Mouse (Mus musculus): ENCODE results near the gene Arhgap21. TPM values are rescaled to one million over a fixed set of nuclear protein-coding genes. Genes with fewer than 3 reads are reported as not detected.

The Arhgap21 gene
- polyA plus RNA-seq, 1 experiment from 2014 or later: 27.4 TPM

DNA sequence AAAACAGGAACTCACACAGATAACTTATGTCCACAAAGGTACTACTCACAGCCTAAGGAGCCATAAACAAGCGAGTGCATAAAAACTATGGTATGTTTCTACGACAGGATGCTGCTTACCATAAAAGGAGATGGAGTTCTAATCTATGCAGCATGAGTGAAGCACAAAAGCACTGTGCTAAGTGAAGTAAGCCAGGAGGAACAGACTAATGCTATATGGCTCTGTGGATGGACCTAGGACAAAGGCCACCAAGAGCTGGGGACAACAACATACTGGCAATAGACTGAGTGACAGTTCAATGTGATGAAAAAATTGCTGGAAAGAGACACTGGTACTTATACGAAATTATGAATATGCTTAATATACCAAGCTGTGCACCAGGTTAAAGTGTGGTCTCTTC, 19.5 kb downstream of the Arhgap21 start:
- Histone ChIP-seq H3K9ac (ENCODE audit: low read length) (no peak overlapping the region), H3K9me3 (ENCODE audit: control insufficient read depth, low read length) (no peaks in the 10 kb centered on the region), H3K36me3 (ENCODE audit: control insufficient read depth, insufficient read depth, low read length) (no peaks in the 10 kb centered on the region), H3K4me1 (ENCODE audit: control insufficient read depth in 2 of 2, insufficient read depth in 2 of 2, low read length in 2 of 2) (peaks cover 8 to 30% of the 10 kb centered on the region in 2 experiments), H3K27ac (replicated peaks in 1 of 2; ENCODE audit: control insufficient read depth in 1 of 2, insufficient read depth in 1 of 2, low read depth in 2 of 2, low read length in 2 of 2) (0 out of 4 replicates have a peak overlapping the region, but pooled peaks of 1 of the 2 experiments have one; percentile 6), H3K4me2 (ENCODE audit: low read length) (no peak overlapping the region), H3K27me3 (ENCODE audit: control insufficient read depth, insufficient read depth, low read length) (no peaks in the 10 kb centered on the region), H3K4me3 (ENCODE audit: control insufficient read depth in 1 of 2, insufficient read depth in 1 of 2, low read depth in 1 of 2, low read length in 2 of 2) (no peak overlapping the region)
- no peak for ATAC-seq (ENCODE audit: insufficient number of reproducible peaks, insufficient read depth, low FRiP score, low read depth)
- 71% methylated on average over 3 of the region's 3 CpGs for WGBS

DNA sequence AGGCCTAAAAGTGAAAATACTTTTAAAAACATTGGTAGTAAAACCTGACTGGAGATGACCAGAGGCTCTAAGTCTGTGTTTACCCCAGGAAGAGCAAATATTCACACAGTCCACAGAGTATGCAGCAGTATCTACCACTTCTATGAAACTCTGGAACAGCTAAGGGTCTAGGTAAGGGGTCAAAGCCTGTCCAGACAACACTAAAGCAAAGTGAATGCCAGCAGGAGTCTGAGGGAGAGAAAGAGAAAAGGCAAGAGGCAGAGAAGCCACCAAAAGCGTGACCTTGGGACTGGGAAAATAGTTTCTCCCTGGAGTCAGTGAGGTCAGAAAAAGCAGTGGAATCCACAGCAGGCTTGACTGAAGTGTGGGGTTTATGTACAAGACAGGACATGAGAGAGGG, 21.6 kb downstream of the Arhgap21 start:
- H3K27me3 ChIP-seq (ENCODE audit: control insufficient read depth, insufficient read depth, low read length): no peaks in the 10 kb centered on the region
- ATAC-seq (ENCODE audit: insufficient number of reproducible peaks, insufficient read depth, low FRiP score, low read depth): no peak
- H3K4me1 ChIP-seq (ENCODE audit: control insufficient read depth in 2 of 2, insufficient read depth in 2 of 2, low read length in 2 of 2): peaks cover 18 to 47% of the 10 kb centered on the region in 2 experiments
- H3K27ac ChIP-seq (replicated peaks in 1 of 2; ENCODE audit: control insufficient read depth in 1 of 2, insufficient read depth in 1 of 2, low read depth in 2 of 2, low read length in 2 of 2): peak overlapping the region; percentile 62 to 69; a peak in 3 of 4 replicates
- H3K4me2 ChIP-seq (ENCODE audit: low read length): no peak overlapping the region
- peak overlapping the region; percentile 23; the same call in 1 of the 2 replicates for H3K9ac ChIP-seq (ENCODE audit: low read length)
- no peak overlapping the region for H3K4me3 ChIP-seq (ENCODE audit: control insufficient read depth in 1 of 2, insufficient read depth in 1 of 2, low read depth in 1 of 2, low read length in 2 of 2)
- no peaks in the 10 kb centered on the region for H3K9me3 ChIP-seq (ENCODE audit: control insufficient read depth, low read length)
- WGBS: 33% methylated on average over 1 of the region's 1 CpGs
- H3K36me3 ChIP-seq (ENCODE audit: control insufficient read depth, insufficient read depth, low read length): no peaks in the 10 kb centered on the region

DNA sequence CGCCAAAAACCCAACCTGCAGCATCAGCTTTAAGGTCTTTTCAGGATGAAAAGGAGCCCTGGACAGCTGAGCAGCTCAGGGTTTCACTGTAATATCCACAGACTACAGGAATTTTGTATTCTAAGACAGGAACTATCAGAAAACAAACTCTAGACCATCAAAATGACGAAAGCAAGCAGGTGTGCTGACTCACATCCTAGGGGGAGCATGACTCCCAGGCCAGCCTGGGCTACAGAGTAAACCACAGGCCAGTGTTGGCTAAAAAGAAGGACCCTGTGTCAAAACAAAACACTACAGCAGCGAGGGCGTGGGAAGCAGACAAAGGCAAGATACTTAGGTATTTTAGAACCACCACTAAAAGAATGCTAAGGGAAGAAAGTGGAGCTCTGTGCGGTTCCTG, 23.1 kb downstream of the Arhgap21 start:
- Histone ChIP-seq H3K9me3 (ENCODE audit: control insufficient read depth, low read length) (no peaks in the 10 kb centered on the region), H3K4me1 (ENCODE audit: control insufficient read depth in 2 of 2, insufficient read depth in 2 of 2, low read length in 2 of 2) (peaks cover 27 to 57% of the 10 kb centered on the region in 2 experiments), H3K27me3 (ENCODE audit: control insufficient read depth, insufficient read depth, low read length) (no peaks in the 10 kb centered on the region), H3K4me2 (ENCODE audit: low read length) (no peak overlapping the region), H3K27ac (replicated peaks in 1 of 2; ENCODE audit: control insufficient read depth in 1 of 2, insufficient read depth in 1 of 2, low read depth in 2 of 2, low read length in 2 of 2) (no peak overlapping the region), H3K36me3 (ENCODE audit: control insufficient read depth, insufficient read depth, low read length) (no peaks in the 10 kb centered on the region), H3K9ac (ENCODE audit: low read length) (no peak overlapping the region), H3K4me3 (ENCODE audit: control insufficient read depth in 1 of 2, insufficient read depth in 1 of 2, low read depth in 1 of 2, low read length in 2 of 2) (no peak overlapping the region)
- 93% methylated on average over 5 of the region's 5 CpGs for WGBS
- ATAC-seq (ENCODE audit: insufficient number of reproducible peaks, insufficient read depth, low FRiP score, low read depth): no peak

DNA sequence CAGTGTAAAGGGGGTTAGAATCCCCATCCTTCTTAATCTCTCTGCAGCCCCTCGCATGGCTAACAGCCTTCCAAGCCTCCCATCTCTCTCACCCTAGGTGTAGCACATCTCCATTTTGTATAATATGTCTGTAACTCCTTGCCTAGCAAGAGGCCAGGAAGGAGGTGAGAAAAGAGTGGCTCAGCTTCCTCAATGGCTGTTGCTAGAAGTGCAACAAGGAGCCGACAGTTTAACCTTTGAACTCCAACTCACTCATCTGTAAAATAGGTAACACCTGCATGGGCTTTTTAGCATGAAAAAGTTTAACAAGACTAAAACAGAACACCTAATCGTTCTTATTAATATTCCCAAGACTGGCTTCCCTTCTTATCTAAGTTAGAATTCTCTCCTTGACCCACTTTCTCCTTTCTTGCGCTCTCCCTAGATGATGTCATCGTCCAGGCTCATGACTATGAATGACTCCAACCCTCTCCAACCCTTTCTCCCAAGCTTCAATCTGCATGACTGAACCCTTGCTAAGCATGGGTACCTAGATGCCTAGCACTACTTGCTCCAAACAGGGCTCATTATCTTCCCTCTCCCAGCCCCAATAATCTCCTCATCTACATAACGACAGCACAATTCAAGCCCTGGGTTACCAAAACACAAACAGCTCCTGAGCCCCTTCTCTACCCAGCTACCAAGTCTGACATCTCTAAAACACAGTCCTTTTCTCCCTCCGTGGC, 24.8 kb downstream of the Arhgap21 start:
- WGBS: 33% methylated on average over 7 of the region's 7 CpGs
- no peak overlapping the region for H3K4me3 ChIP-seq (ENCODE audit: control insufficient read depth in 1 of 2, insufficient read depth in 1 of 2, low read depth in 1 of 2, low read length in 2 of 2)
- peaks cover 34 to 61% of the 10 kb centered on the region in 2 experiments for H3K4me1 ChIP-seq (ENCODE audit: control insufficient read depth in 2 of 2, insufficient read depth in 2 of 2, low read length in 2 of 2)
- H3K36me3 ChIP-seq (ENCODE audit: control insufficient read depth, insufficient read depth, low read length): no peaks in the 10 kb centered on the region
- H3K4me2 ChIP-seq (ENCODE audit: low read length): 0 out of 2 replicates have a peak overlapping the region, but pooled peaks have one; percentile 16
- no peaks in the 10 kb centered on the region for H3K9me3 ChIP-seq (ENCODE audit: control insufficient read depth, low read length)
- H3K27ac ChIP-seq (replicated peaks in 1 of 2; ENCODE audit: control insufficient read depth in 1 of 2, insufficient read depth in 1 of 2, low read depth in 2 of 2, low read length in 2 of 2): peak overlapping the region in 1 of 2 experiments; percentile 48; a peak in 2 of 4 replicates
- no peak for ATAC-seq (ENCODE audit: insufficient number of reproducible peaks, insufficient read depth, low FRiP score, low read depth)
- H3K9ac ChIP-seq (ENCODE audit: low read length): no peak overlapping the region
- no peaks in the 10 kb centered on the region for H3K27me3 ChIP-seq (ENCODE audit: control insufficient read depth, insufficient read depth, low read length)

DNA sequence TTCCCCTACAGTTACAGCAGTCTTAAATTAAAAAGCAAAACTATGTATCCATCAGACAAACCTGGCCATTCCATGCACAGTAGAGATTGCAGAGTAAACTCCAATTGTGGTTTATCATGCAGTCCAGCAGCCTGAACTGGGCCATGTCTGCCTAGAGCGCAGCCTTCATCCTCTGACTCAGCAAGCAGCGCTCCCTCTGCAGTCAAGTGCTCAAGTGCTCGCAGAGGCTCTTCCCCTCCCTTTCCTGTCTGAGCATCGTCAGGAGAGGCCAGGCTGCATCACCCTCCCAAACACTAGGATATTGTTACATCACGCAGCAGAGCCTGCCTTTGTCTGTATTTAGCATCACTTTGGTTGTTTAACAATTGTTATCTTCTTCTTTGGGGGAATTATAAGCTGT, 25.5 kb downstream of the Arhgap21 start:
- 1% methylated on average over 5 of the region's 5 CpGs for WGBS
- Histone ChIP-seq H3K27me3 (ENCODE audit: control insufficient read depth, insufficient read depth, low read length) (no peaks in the 10 kb centered on the region), H3K27ac (replicated peaks in 1 of 2; ENCODE audit: control insufficient read depth in 1 of 2, insufficient read depth in 1 of 2, low read depth in 2 of 2, low read length in 2 of 2) (peak overlapping the region in 1 of 2 experiments; percentile 48; a peak in 2 of 4 replicates), H3K4me3 (ENCODE audit: control insufficient read depth in 1 of 2, insufficient read depth in 1 of 2, low read depth in 1 of 2, low read length in 2 of 2) (no peak overlapping the region), H3K9me3 (ENCODE audit: control insufficient read depth, low read length) (no peaks in the 10 kb centered on the region), H3K36me3 (ENCODE audit: control insufficient read depth, insufficient read depth, low read length) (no peaks in the 10 kb centered on the region), H3K4me1 (ENCODE audit: control insufficient read depth in 2 of 2, insufficient read depth in 2 of 2, low read length in 2 of 2) (peaks cover 37 to 68% of the 10 kb centered on the region in 2 experiments), H3K4me2 (ENCODE audit: low read length) (peak overlapping the region; percentile 16), H3K9ac (ENCODE audit: low read length) (no peak overlapping the region)
- peak; percentile 56; the same call in 1 of the 2 replicates for ATAC-seq (ENCODE audit: insufficient number of reproducible peaks, insufficient read depth, low FRiP score, low read depth)

DNA sequence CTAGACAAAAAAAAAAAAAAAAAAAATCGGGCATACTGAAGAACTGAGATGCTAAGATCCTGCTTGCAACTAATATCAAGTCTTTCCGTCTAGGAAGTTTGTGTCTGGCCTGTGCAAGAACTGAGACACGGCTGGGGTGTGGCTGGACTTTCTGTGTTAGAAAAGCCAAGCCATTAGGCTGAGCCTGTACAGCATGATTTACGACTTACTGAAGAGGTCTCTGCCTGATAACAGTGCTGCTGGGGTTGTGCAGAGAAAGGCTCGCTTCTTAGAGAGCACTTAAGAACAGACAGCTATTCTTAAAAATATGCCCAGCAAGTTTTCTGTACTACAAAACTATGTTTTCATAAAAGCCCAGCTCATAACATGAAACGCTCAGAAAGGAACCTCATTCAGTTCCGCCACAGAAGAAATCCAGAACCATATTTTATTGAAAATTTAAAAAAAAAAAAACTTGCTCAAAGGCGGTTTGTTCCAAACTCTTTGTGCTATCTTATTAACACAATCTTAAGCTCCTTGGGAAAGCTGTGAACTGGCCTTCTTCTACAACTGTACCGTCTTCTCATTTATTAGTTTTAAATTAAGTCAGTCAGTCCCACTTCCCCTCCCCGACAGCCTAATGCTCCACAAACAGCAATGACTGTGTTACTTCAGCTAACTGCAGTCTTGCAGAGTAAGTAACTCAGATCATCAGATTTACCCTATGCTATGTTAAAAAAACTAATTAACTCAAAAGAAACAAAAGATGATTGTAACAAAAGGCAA, 26.1 kb downstream of the Arhgap21 start:
- Histone ChIP-seq H3K4me2 (ENCODE audit: low read length) (peak overlapping the region; percentile 16), H3K27ac (replicated peaks in 1 of 2; ENCODE audit: control insufficient read depth in 1 of 2, insufficient read depth in 1 of 2, low read depth in 2 of 2, low read length in 2 of 2) (peak overlapping the region; percentile 12 to 66; a peak in 3 of 4 replicates), H3K27me3 (ENCODE audit: control insufficient read depth, insufficient read depth, low read length) (no peaks in the 10 kb centered on the region), H3K4me1 (ENCODE audit: control insufficient read depth in 2 of 2, insufficient read depth in 2 of 2, low read length in 2 of 2) (peaks cover 38 to 71% of the 10 kb centered on the region in 2 experiments), H3K4me3 (ENCODE audit: control insufficient read depth in 1 of 2, insufficient read depth in 1 of 2, low read depth in 1 of 2, low read length in 2 of 2) (no peak overlapping the region), H3K9me3 (ENCODE audit: control insufficient read depth, low read length) (no peaks in the 10 kb centered on the region), H3K9ac (ENCODE audit: low read length) (no peak overlapping the region; the same call in 1 of the 2 replicates), H3K36me3 (ENCODE audit: control insufficient read depth, insufficient read depth, low read length) (no peaks in the 10 kb centered on the region)
- WGBS: 26% methylated on average over 10 of the region's 10 CpGs
- no peak for ATAC-seq (ENCODE audit: insufficient number of reproducible peaks, insufficient read depth, low FRiP score, low read depth)

DNA sequence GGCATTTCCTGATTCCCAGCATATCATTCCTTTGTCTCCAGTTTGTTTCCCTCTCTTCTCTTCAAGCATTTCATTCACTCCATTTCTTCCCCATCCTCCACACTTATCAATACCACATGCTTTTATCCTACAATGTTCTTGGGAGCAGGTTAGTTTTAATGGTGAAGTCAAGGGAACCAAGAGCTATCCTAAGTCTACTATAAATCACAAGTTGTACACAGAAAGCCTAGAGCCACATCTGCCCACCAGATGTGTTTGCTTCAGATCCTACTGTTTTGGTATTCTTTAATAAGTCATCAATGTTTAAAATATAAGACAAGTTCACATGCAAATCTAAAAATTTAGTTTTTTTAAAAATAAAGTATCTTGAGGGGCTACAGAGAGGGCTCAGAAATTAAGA, 27.6 kb downstream of the Arhgap21 start:
- Histone ChIP-seq H3K36me3 (ENCODE audit: control insufficient read depth, insufficient read depth, low read length) (no peaks in the 10 kb centered on the region), H3K4me3 (ENCODE audit: control insufficient read depth in 1 of 2, insufficient read depth in 1 of 2, low read depth in 1 of 2, low read length in 2 of 2) (no peak overlapping the region), H3K4me2 (ENCODE audit: low read length) (no peak overlapping the region), H3K27me3 (ENCODE audit: control insufficient read depth, insufficient read depth, low read length) (no peaks in the 10 kb centered on the region), H3K9ac (ENCODE audit: low read length) (no peak overlapping the region), H3K4me1 (ENCODE audit: control insufficient read depth in 2 of 2, insufficient read depth in 2 of 2, low read length in 2 of 2) (peaks cover 45 to 79% of the 10 kb centered on the region in 2 experiments), H3K9me3 (ENCODE audit: control insufficient read depth, low read length) (no peaks in the 10 kb centered on the region), H3K27ac (replicated peaks in 1 of 2; ENCODE audit: control insufficient read depth in 1 of 2, insufficient read depth in 1 of 2, low read depth in 2 of 2, low read length in 2 of 2) (peak overlapping the region in 1 of 2 experiments; percentile 31; a peak in 1 of 4 replicates)
- no peak for ATAC-seq (ENCODE audit: insufficient number of reproducible peaks, insufficient read depth, low FRiP score, low read depth)

All from heart, embryonic 14.5 days (tissue).